Mouse (Mus musculus): ENCODE results near the gene Usp25. TPM values are rescaled to one million over a fixed set of nuclear protein-coding genes. Genes with fewer than 3 reads are reported as not detected.

The Usp25 gene
- polyA plus RNA-seq, 1 experiment = 8.4 TPM

- WGBS = 50% methylated on average over 10 of the region's 10 CpGs
- no peak for DNase-seq (ENCODE audit: low read depth, low spot score)
Measured at GRCm38 (mm10) chr16:77028687-77029417, 15.3 kb downstream of the Usp25 start.

- WGBS = 71% methylated on average over 2 of the region's 2 CpGs
- DNase-seq (ENCODE audit: low read depth, low spot score) = no peak
Measured at GRCm38 (mm10) chr16:77030435-77030834, 16.9 kb downstream of the Usp25 start.

- 76% methylated on average over 5 of the region's 5 CpGs for WGBS
- DNase-seq (ENCODE audit: low read depth, low spot score) = no peak
Measured at GRCm38 (mm10) chr16:77034329-77034728, 20.8 kb downstream of the Usp25 start.

GRCm38 (mm10) chr16:77034751-77035150, 21.2 kb downstream of the Usp25 start:
- WGBS = 81% methylated on average over 8 of the region's 8 CpGs
- no peak for DNase-seq (ENCODE audit: low read depth, low spot score)

- DNase-seq (ENCODE audit: low read depth, low spot score) = no peak
- WGBS = 87% methylated on average over 5 of the region's 5 CpGs
Measured at GRCm38 (mm10) chr16:77041573-77041972, 28.1 kb downstream of the Usp25 start.

- no peak for DNase-seq (ENCODE audit: low read depth, low spot score)
- 86% methylated on average over 5 of the region's 5 CpGs for WGBS
Measured at GRCm38 (mm10) chr16:77043499-77043898, 30.0 kb downstream of the Usp25 start.

GRCm38 (mm10) chr16:77054184-77054583, 40.7 kb downstream of the Usp25 start:
- 97% methylated on average over 2 of the region's 2 CpGs for WGBS
- DNase-seq (ENCODE audit: low read depth, low spot score) = no peak

- WGBS = 79% methylated on average over 8 of the region's 8 CpGs
- DNase-seq (ENCODE audit: low read depth, low spot score) = no peak
Measured at GRCm38 (mm10) chr16:77055519-77056159, 42.1 kb downstream of the Usp25 start.

GRCm38 (mm10) chr16:77056160-77056520, 42.6 kb downstream of the Usp25 start:
- WGBS = 76% methylated on average over 8 of the region's 8 CpGs
- DNase-seq (ENCODE audit: low read depth, low spot score) = no peak

GRCm38 (mm10) chr16:77058567-77058966, 45.1 kb downstream of the Usp25 start:
- WGBS = 93% methylated on average over 6 of the region's 6 CpGs
- DNase-seq (ENCODE audit: low read depth, low spot score) = no peak

GRCm38 (mm10) chr16:77060166-77060565, 46.7 kb downstream of the Usp25 start:
- no peak for DNase-seq (ENCODE audit: low read depth, low spot score)
- WGBS = 80% methylated on average over 8 of the region's 8 CpGs

- DNase-seq (ENCODE audit: low read depth, low spot score) = no peak
- WGBS = 98% methylated on average over 1 of the region's 1 CpGs
Measured at GRCm38 (mm10) chr16:77063916-77064315, 50.4 kb downstream of the Usp25 start.

GRCm38 (mm10) chr16:77076954-77077735, 63.6 kb downstream of the Usp25 start:
- 85% methylated on average over 15 of the region's 15 CpGs for WGBS

GRCm38 (mm10) chr16:77077736-77078005, 64.2 kb downstream of the Usp25 start:
- DNase-seq (ENCODE audit: low read depth, low spot score) = no peak
- WGBS = 89% methylated on average over 2 of the region's 2 CpGs

More at GRCm38 (mm10) chr16:77076954-77077735, 63.6 kb downstream of the Usp25 start:
- DNase-seq (ENCODE audit: low read depth, low spot score) = no peak

- 64% methylated on average over 2 of the region's 2 CpGs for WGBS
- no peak for DNase-seq (ENCODE audit: low read depth, low spot score)
Measured at GRCm38 (mm10) chr16:77084071-77084470, 70.6 kb downstream of the Usp25 start.

GRCm38 (mm10) chr16:77089806-77090205, 76.3 kb downstream of the Usp25 start:
- 86% methylated on average over 3 of the region's 3 CpGs for WGBS
- DNase-seq (ENCODE audit: low read depth, low spot score) = no peak

GRCm38 (mm10) chr16:77093526-77093925, 80.0 kb downstream of the Usp25 start:
- no peak for DNase-seq (ENCODE audit: low read depth, low spot score)
- 86% methylated on average over 9 of the region's 9 CpGs for WGBS

- WGBS = 87% methylated on average over 7 of the region's 7 CpGs
- DNase-seq (ENCODE audit: low read depth, low spot score) = no peak
Measured at GRCm38 (mm10) chr16:77095017-77095551, 81.6 kb downstream of the Usp25 start.

- 65% methylated on average over 8 of the region's 8 CpGs for WGBS
- peak; percentile 10 for DNase-seq (ENCODE audit: low read depth, low spot score)
Measured at GRCm38 (mm10) chr16:77099018-77099869, 85.7 kb downstream of the Usp25 start.

All from large intestine, adult 2 months (tissue).